Mouse (Mus musculus): ENCODE results near the gene Galnt14. TPM values are rescaled to one million over a fixed set of nuclear protein-coding genes. Genes with fewer than 3 reads are reported as not detected.

Gene Galnt14
- polyA plus RNA-seq, 1 experiment, result not detected

GRCm38 (mm10) chr17:73572881-73573280, 137.4 kb downstream of the Galnt14 start:
- TF ChIP-seq MAX (IDR thresholded peaks at IDR 0.05) (no peak), MYOG (IDR thresholded peaks at IDR 0.05; ENCODE audit: control insufficient read depth, extremely low read depth, insufficient read length) (no peak), MYOD1 (IDR thresholded peaks at IDR 0.05; ENCODE audit: control insufficient read depth, insufficient read length, low read depth) (no peak), CEBPB (IDR thresholded peaks at IDR 0.05; ENCODE audit: low read depth) (no peak), USF1 (IDR thresholded peaks at IDR 0.05; ENCODE audit: low read depth) (no peak), FOSL1 (IDR thresholded peaks at IDR 0.05; ENCODE audit: insufficient read depth, low read length, poor library complexity, severe bottlenecking) (no peak), CTCF (IDR thresholded peaks at IDR 0.05; ENCODE audit: control insufficient read depth, insufficient read depth, insufficient read length) (no peak)
- Histone ChIP-seq H3K27me3 (ENCODE audit: control insufficient read depth, insufficient read depth, insufficient read length) (peaks cover 4% of the 10 kb centered on the region), H3K36me3 (ENCODE audit: control insufficient read depth, insufficient read depth) (no peaks in the 10 kb centered on the region), H3ac (ENCODE audit: control insufficient read depth, insufficient read length, low read depth) (no peak overlapping the region), H3K79me2 (ENCODE audit: control insufficient read depth, insufficient read depth) (no peaks in the 10 kb centered on the region), H3K4me3 (ENCODE audit: insufficient read depth, poor library complexity, severe bottlenecking) (no peak overlapping the region), H3K79me3 (ENCODE audit: low read depth) (no peaks in the 10 kb centered on the region)

- Histone ChIP-seq H3K79me2 (ENCODE audit: control insufficient read depth, insufficient read depth) (no peaks in the 10 kb centered on the region), H3K79me3 (ENCODE audit: low read depth) (no peaks in the 10 kb centered on the region), H3ac (ENCODE audit: control insufficient read depth, insufficient read length, low read depth) (no peak overlapping the region), H3K36me3 (ENCODE audit: control insufficient read depth, insufficient read depth) (no peaks in the 10 kb centered on the region), H3K4me3 (ENCODE audit: insufficient read depth, poor library complexity, severe bottlenecking) (no peak overlapping the region), H3K27me3 (ENCODE audit: control insufficient read depth, insufficient read depth, insufficient read length) (peaks cover 4% of the 10 kb centered on the region)
- no peak for TF ChIP-seq MYOG (IDR thresholded peaks at IDR 0.05; ENCODE audit: control insufficient read depth, extremely low read depth, insufficient read length)
- TF ChIP-seq USF1 (IDR thresholded peaks at IDR 0.05; ENCODE audit: low read depth), result no peak
- TF ChIP-seq MAX (IDR thresholded peaks at IDR 0.05), result no peak
- TF ChIP-seq FOSL1 (IDR thresholded peaks at IDR 0.05; ENCODE audit: insufficient read depth, low read length, poor library complexity, severe bottlenecking), result no peak
- TF ChIP-seq MYOD1 (IDR thresholded peaks at IDR 0.05; ENCODE audit: control insufficient read depth, insufficient read length, low read depth), result no peak
- no peak for TF ChIP-seq CEBPB (IDR thresholded peaks at IDR 0.05; ENCODE audit: low read depth)
- no peak for TF ChIP-seq CTCF (IDR thresholded peaks at IDR 0.05; ENCODE audit: control insufficient read depth, insufficient read depth, insufficient read length)
These were observed 137.8 kb downstream of the Galnt14 start for GRCm38 (mm10) chr17:73572440-73572839.

GRCm38 (mm10) chr17:73571961-73572360, 138.3 kb downstream of the Galnt14 start:
- no peaks in the 10 kb centered on the region for H3K79me3 ChIP-seq (ENCODE audit: low read depth)
- H3K79me2 ChIP-seq (ENCODE audit: control insufficient read depth, insufficient read depth), result no peaks in the 10 kb centered on the region
- TF ChIP-seq MYOG (IDR thresholded peaks at IDR 0.05; ENCODE audit: control insufficient read depth, extremely low read depth, insufficient read length), result no peak
- no peak for TF ChIP-seq CEBPB (IDR thresholded peaks at IDR 0.05; ENCODE audit: low read depth)
- TF ChIP-seq CTCF (IDR thresholded peaks at IDR 0.05; ENCODE audit: control insufficient read depth, insufficient read depth, insufficient read length), result no peak
- TF ChIP-seq MYOD1 (IDR thresholded peaks at IDR 0.05; ENCODE audit: control insufficient read depth, insufficient read length, low read depth), result no peak
- TF ChIP-seq FOSL1 (IDR thresholded peaks at IDR 0.05; ENCODE audit: insufficient read depth, low read length, poor library complexity, severe bottlenecking), result no peak
- no peak for TF ChIP-seq MAX (IDR thresholded peaks at IDR 0.05)
- TF ChIP-seq USF1 (IDR thresholded peaks at IDR 0.05; ENCODE audit: low read depth), result no peak
- no peaks in the 10 kb centered on the region for H3K36me3 ChIP-seq (ENCODE audit: control insufficient read depth, insufficient read depth)
- peaks cover 4% of the 10 kb centered on the region for H3K27me3 ChIP-seq (ENCODE audit: control insufficient read depth, insufficient read depth, insufficient read length)
- H3ac ChIP-seq (ENCODE audit: control insufficient read depth, insufficient read length, low read depth), result no peak overlapping the region
- no peak overlapping the region for H3K4me3 ChIP-seq (ENCODE audit: insufficient read depth, poor library complexity, severe bottlenecking)

- no peak for TF ChIP-seq MYOG (IDR thresholded peaks at IDR 0.05; ENCODE audit: control insufficient read depth, extremely low read depth, insufficient read length)
- no peak for TF ChIP-seq USF1 (IDR thresholded peaks at IDR 0.05; ENCODE audit: low read depth)
- no peak for TF ChIP-seq CEBPB (IDR thresholded peaks at IDR 0.05; ENCODE audit: low read depth)
- no peak for TF ChIP-seq MYOD1 (IDR thresholded peaks at IDR 0.05; ENCODE audit: control insufficient read depth, insufficient read length, low read depth)
- no peak for TF ChIP-seq FOSL1 (IDR thresholded peaks at IDR 0.05; ENCODE audit: insufficient read depth, low read length, poor library complexity, severe bottlenecking)
- TF ChIP-seq CTCF (IDR thresholded peaks at IDR 0.05; ENCODE audit: control insufficient read depth, insufficient read depth, insufficient read length), result no peak
- no peak for TF ChIP-seq MAX (IDR thresholded peaks at IDR 0.05)
- no peaks in the 10 kb centered on the region for H3K36me3 ChIP-seq (ENCODE audit: control insufficient read depth, insufficient read depth)
- H3K79me3 ChIP-seq (ENCODE audit: low read depth), result no peaks in the 10 kb centered on the region
- H3K79me2 ChIP-seq (ENCODE audit: control insufficient read depth, insufficient read depth), result no peaks in the 10 kb centered on the region
- no peak overlapping the region for H3K4me3 ChIP-seq (ENCODE audit: insufficient read depth, poor library complexity, severe bottlenecking)
- H3K27me3 ChIP-seq (ENCODE audit: control insufficient read depth, insufficient read depth, insufficient read length), result peaks cover 4% of the 10 kb centered on the region
- no peak overlapping the region for H3ac ChIP-seq (ENCODE audit: control insufficient read depth, insufficient read length, low read depth)
These were observed 142.0 kb downstream of the Galnt14 start for GRCm38 (mm10) chr17:73568204-73568603.

GRCm38 (mm10) chr17:73561149-73561548, 149.1 kb downstream of the Galnt14 start:
- Histone ChIP-seq H3K79me2 (ENCODE audit: control insufficient read depth, insufficient read depth) (no peaks in the 10 kb centered on the region), H3K4me3 (ENCODE audit: insufficient read depth, poor library complexity, severe bottlenecking) (no peak overlapping the region), H3K27me3 (ENCODE audit: control insufficient read depth, insufficient read depth, insufficient read length) (peaks cover 5% of the 10 kb centered on the region), H3ac (ENCODE audit: control insufficient read depth, insufficient read length, low read depth) (no peak overlapping the region), H3K36me3 (ENCODE audit: control insufficient read depth, insufficient read depth) (no peaks in the 10 kb centered on the region), H3K79me3 (ENCODE audit: low read depth) (no peaks in the 10 kb centered on the region)
- no peak for TF ChIP-seq CTCF (IDR thresholded peaks at IDR 0.05; ENCODE audit: control insufficient read depth, insufficient read depth, insufficient read length)

GRCm38 (mm10) chr17:73560208-73560784, 150.0 kb downstream of the Galnt14 start:
- no peak overlapping the region for H3K4me3 ChIP-seq (ENCODE audit: insufficient read depth, poor library complexity, severe bottlenecking)
- H3K79me3 ChIP-seq (ENCODE audit: low read depth), result no peaks in the 10 kb centered on the region
- H3K36me3 ChIP-seq (ENCODE audit: control insufficient read depth, insufficient read depth), result no peaks in the 10 kb centered on the region
- no peaks in the 10 kb centered on the region for H3K79me2 ChIP-seq (ENCODE audit: control insufficient read depth, insufficient read depth)
- no peak overlapping the region for H3ac ChIP-seq (ENCODE audit: control insufficient read depth, insufficient read length, low read depth)
- no peak for TF ChIP-seq CTCF (IDR thresholded peaks at IDR 0.05; ENCODE audit: control insufficient read depth, insufficient read depth, insufficient read length)
- TF ChIP-seq MYOD1 (IDR thresholded peaks at IDR 0.05; ENCODE audit: control insufficient read depth, insufficient read length, low read depth), result no peak
- TF ChIP-seq USF1 (IDR thresholded peaks at IDR 0.05; ENCODE audit: low read depth), result no peak
- TF ChIP-seq MAX (IDR thresholded peaks at IDR 0.05), result no peak
- no peak for TF ChIP-seq MYOG (IDR thresholded peaks at IDR 0.05; ENCODE audit: control insufficient read depth, extremely low read depth, insufficient read length)
- TF ChIP-seq FOSL1 (IDR thresholded peaks at IDR 0.05; ENCODE audit: insufficient read depth, low read length, poor library complexity, severe bottlenecking), result no peak
- TF ChIP-seq CEBPB (IDR thresholded peaks at IDR 0.05; ENCODE audit: low read depth), result no peak
- H3K27me3 ChIP-seq (ENCODE audit: control insufficient read depth, insufficient read depth, insufficient read length), result peaks cover 5% of the 10 kb centered on the region
